Mouse (Mus musculus) thymus, postnatal 36 days (tissue): ENCODE data around the gene Dnajb12.

Experiments
- DNase-seq, 2 experiments: peaks; one replicate each; pipeline ENCODE4 v3.0.0; 2022; ENCODE audit warnings: mixed read lengths in 2 of 2

The Dnajb12 gene

DNA sequence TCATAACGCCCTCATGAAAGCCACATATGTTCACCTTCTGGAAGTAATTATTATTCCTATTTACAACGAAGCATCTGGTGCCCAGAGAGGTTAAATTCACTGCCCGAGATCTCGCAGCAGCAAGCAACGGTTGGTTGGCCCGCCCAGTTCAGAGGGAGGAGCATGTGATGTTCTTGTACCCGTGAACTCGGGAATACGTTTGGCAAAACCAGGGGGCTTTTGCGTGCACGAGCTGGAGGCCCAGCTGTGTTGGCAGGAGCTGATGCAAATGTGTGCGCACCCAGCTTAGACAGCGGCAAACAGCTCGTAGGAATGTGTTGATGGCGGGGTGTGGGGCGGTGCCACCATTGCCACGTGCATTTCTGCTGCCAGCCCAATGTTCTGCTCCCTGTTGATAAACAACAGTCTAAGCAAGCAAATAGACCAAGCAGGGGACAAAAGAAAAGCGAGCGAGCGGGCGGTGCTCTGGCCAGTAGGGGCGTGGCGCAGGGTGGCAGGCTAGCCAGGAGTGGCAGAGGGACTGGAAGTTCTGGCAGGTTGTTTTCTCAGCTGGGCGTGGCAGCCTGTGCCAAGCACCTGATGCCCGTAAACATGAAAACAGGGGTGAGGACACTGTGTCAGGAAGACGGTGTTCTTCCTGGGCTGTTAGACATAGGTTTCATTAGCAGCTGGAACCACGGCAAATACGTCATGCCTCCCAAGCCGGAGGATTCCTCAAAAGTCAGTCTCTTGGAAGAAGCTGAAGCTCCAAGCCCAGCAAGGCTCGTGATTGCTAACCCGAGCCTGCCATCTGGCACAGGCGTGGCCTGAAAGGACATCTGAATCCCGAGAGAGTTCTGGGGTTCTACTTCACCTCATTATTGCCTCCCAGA lies 41.7 kb downstream of the Dnajb12 start:
- DNase-seq, result peak; percentile 56 to 58

- DNase-seq, result no peak
These were observed 44.1 kb downstream of the Dnajb12 start for GRCm38 (mm10) chr10:59923493-59923892.

DNA sequence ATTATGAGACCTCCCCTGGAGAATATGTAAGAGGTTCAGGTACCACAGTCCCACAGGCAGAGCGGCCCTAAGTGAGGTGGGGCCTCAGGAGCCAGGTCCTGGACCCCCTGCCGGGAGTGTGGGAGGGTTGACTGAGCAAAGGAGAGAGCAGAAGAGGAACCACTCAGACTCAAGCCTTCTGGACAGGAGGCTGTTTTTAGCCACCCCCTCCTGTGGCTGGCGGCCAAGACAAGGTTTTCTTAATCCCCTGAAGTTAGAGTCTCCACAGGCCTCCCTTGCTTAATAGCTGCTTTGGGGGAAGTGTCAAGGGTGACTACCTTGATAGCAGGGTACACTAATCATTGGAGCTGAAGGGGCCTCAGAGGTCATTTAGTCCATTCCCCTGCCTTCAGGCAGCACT lies 44.9 kb downstream of the Dnajb12 start:
- no peak for DNase-seq

DNA sequence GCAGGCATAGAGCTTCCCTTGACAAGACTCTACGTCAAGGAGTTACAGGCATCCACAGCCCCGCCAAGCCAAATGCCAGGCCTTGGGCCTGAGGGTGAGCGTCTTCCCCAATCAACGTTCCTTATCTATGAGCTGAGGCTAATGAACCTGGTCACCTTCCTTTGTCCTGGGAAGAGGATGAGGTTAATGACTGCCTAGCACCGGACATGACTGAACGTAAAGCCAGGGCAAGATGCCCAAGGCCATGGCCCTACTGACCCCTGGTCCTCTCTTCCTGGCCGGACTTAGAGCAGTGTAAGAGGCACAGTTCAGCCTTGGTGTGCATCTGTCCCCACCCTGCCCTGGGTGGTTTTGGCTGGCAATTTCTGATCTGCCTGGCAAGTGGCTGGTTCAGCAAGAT lies 49.8 kb downstream of the Dnajb12 start:
- DNase-seq, result no peak

- DNase-seq, result no peak
These were observed 51.6 kb downstream of the Dnajb12 start for GRCm38 (mm10) chr10:59930996-59931395.

GRCm38 (mm10) chr10:59932521-59932920 lies 53.2 kb downstream of the Dnajb12 start:
- DNase-seq, result peak in 1 of 2 experiments; percentile 12

DNA sequence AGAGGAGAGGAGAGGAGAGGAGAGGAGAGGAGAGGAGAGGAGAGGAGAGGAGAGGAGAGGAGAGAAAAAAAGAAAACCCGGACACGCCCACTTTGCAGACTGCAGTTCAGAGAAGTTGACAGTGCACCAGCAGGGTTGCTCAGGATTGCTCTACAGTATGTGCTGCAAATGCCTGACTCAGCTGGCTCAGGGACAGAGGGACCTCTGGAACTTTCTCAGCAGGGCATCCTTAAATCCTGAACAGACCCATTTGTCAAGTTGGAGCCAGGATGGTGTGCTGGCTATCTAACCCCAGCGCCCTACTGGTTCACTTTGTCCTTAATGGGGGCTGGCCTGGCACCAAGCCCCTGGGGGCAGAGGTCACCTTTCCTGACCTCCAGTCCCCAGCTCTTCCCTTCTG lies 54.7 kb downstream of the Dnajb12 start:
- no peak for DNase-seq

GRCm38 (mm10) chr10:59936058-59936856 lies 56.9 kb downstream of the Dnajb12 start:
- DNase-seq, result peak in 1 of 2 experiments; percentile 55

- no peak for DNase-seq
These were observed 59.3 kb downstream of the Dnajb12 start for GRCm38 (mm10) chr10:59938662-59939061.

- DNase-seq, result no peak
These were observed 59.7 kb downstream of the Dnajb12 start for GRCm38 (mm10) chr10:59939081-59939480.

DNA sequence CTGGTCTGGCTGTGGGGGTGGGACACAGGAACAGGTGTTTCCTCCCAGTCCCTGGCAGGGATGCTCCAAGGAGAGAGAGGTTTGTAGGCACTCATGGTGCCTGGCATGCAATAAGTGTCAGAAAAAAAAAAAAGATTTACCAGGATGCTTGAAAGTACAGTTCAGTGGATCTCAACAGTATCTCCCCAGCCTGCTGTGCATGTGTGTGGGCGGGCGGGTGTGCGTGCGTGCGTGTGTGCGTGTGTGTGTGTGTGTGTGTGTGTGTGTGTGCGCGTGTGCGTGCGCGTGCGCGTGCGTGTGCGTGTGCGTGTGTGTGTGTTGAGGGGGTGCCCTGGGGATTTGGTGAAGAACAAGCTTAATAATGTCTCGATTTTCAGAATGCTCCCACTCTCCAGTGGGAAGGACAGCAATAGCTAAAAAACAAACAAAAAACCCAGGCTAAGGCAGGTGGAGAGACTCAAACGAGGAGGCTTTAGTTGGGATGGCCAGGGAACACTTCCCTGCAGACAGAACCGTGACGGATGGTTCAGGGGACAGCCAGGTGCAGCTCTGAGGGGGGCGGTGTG lies 63.0 kb downstream of the Dnajb12 start:
- no peak for DNase-seq

DNA sequence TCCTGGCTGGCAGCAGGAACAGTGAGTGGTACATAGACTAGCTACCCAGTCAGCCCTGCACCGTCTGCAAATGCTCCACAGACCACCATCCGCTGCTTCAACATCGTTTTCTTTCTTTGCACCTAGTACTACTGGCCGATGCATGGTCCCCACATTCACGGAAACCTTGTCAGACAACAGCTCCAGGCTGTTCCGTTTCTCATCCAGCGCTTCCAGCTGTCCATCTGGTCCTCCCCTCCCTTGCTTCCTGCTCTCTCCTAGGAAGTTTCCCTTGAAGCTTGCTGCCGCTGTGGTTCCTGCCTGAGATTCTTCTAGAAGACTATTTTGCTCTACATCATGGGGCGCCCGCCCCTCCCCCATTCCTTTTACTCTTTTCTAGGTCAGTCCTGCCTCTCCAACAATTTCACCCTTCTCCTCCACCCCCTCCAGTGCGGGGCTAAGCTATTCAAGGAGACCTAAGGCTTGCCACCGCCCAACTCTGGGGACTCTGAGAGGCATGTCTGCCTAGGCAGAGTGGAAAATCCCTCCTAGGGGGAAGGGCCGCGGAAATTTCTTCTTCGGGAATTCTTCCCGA lies 63.6 kb downstream of the Dnajb12 start:
- no peak for DNase-seq

- no peak for DNase-seq
These were observed 64.1 kb downstream of the Dnajb12 start for GRCm38 (mm10) chr10:59943421-59943989.

- no peak for DNase-seq
These were observed 66.1 kb downstream of the Dnajb12 start for GRCm38 (mm10) chr10:59945416-59945815.

DNA sequence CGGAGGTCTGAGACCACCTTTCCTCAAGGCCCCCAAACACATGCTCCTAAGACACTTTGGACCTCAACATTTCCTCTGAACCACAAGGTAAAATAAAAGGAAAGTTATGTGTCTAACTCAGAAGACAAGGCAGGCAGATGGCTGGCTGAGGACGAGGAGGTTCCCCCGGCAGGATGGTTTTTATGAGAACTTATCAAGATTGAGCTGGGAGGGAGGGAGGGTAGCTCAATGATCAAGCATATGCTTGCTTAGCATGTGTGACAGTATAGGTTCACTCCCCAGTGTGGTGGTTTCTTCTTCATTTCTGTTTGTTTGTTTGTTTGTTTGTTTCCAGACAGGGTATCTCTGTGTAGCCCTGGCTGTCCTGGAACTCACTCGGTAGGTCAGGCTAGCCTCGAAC lies 67.0 kb downstream of the Dnajb12 start:
- no peak for DNase-seq

GRCm38 (mm10) chr10:59947296-59948073 lies 68.1 kb downstream of the Dnajb12 start:
- no peak for DNase-seq

DNA sequence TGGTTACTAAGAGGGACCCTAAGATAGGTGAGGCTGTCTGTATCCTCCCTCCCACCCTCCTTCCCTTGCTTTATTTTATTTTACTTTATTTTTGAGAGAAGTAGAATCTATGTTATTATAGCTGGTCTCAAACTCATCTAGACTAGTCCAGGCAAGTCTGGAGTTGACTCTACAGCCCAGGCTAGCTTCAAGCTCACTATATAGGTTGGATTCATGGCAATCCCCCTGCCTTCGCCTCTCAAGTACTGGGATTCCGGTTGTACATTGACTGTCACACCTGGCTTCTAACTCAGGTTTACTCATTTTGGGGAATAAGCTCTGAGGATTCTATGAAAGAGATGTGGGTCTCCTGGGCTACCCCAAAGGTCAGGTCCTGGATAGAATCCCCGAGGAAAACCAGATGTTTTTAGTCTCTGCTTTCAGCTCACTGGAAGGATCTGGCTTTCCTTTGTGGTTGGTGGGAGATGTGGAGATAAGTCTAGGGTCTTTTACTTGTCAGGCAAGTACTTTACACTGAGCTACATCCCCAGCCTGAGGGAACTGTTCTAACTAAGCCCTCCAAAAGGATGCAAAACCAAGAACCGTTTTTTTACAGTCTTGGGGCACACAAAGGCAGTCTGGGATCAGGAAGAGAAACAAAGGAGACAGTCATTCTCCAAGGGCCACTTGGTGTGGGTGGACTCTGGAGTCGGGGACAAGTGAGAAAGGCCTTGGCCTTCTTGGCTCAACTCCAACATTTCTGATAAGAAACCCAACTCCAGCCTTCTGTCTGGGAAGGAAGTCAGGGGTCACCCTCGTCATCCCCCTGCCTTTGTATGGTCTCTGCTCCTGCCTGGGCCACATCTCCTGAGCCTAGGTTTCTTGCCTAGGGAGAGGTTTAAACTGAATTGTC lies 69.3 kb downstream of the Dnajb12 start:
- DNase-seq, result no peak
